Mouse (Mus musculus): ENCODE data around the gene Alk. TPM values are rescaled to one million over a fixed set of nuclear protein-coding genes. Genes with fewer than 3 reads are reported as not detected.

Alk gene
- 0.03 and 0.07 TPM in 2 replicates for polyA plus RNA-seq (2014; fragmentation: Nextera tagmentation; extraction: Ambion mirVana)

DNA sequence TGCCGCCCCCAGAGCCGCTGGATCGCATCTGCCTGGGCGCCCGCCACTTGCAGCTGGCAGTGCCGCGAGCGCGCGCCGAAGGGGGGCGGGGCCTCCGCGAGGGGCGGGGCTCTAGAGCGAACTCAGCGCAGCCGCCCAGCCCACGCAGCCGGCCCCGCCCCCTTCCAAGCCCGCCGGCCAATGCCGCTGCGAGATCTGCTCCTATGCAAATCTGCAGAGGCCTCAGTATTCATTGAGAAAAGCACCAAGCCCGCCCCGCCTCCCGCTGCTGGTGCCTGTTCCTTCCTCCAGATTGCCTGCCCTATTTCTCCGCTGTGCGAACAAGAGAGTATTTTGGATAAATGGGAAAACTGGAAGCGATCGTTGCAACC lies at the start of gene Alk:
Alk (minus strand) TSS at position 18 of the 371 bp plus-strand sequence.
- Histone ChIP-seq H3K4me3 (ENCODE audit: low read depth, low read length) (peak within 1 kb of the TSS; percentile 41), H3K4me1 (ENCODE audit: insufficient read depth) (no peaks in the 10 kb centered on the region), H3K9me3 (ENCODE audit: low read depth, low read length) (no peaks in the 10 kb centered on the region), H3K9ac (no peak within 1 kb of the TSS), H3K36me3 (ENCODE audit: insufficient read depth) (no peaks in the 10 kb centered on the region), H3K27me3 (ENCODE audit: insufficient read depth, low read length) (peaks cover 25% of the 10 kb centered on the region), H3K4me2 (peak within 1 kb of the TSS; percentile 79), H3K27ac (ENCODE audit: low read depth) (no peak within 1 kb of the TSS)
- ATAC-seq (ENCODE audit: insufficient read depth) (peak; percentile 94), DNase-seq (peak; percentile 95)
- WGBS, result under 1% methylated on average over 30 of the region's 32 CpGs
- no peak for TF ChIP-seq CTCF (IDR thresholded peaks at IDR 0.05; ENCODE audit: low read depth)

DNA sequence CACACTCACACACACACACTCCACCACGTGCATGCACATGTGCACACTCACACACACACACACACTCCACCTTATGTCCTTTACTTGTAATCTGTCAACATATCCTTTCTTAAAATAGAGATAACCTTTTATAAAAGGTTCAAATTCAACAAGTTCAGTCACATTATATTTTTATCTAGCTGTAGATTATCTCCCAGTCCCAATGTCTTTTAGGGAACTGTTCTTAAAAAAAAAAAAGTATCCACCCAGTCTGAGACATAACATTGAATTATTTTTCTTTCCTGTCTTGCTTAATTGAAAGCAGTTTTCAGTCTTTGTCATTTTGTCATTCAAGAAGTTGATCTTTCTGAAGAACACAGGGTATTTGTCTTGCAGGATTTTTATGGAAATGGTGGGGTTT lies 48.4 kb upstream of the Alk start:
- Histone ChIP-seq H3K4me2 (no peak overlapping the region), H3K4me1 (ENCODE audit: insufficient read depth) (no peaks in the 10 kb centered on the region), H3K4me3 (ENCODE audit: low read depth, low read length) (no peak overlapping the region), H3K9ac (no peak overlapping the region), H3K27ac (ENCODE audit: low read depth) (no peak overlapping the region), H3K36me3 (ENCODE audit: insufficient read depth) (no peaks in the 10 kb centered on the region), H3K9me3 (ENCODE audit: low read depth, low read length) (no peaks in the 10 kb centered on the region), H3K27me3 (ENCODE audit: insufficient read depth, low read length) (no peaks in the 10 kb centered on the region)
- WGBS, result 54% methylated on average over 1 of the region's 1 CpGs
- ATAC-seq (ENCODE audit: insufficient read depth), result no peak
- DNase-seq, result no peak
- TF ChIP-seq CTCF (IDR thresholded peaks at IDR 0.05; ENCODE audit: low read depth), result no peak

GRCm38 (mm10) chr17:72648607-72649217 lies 44.3 kb upstream of the Alk start:
- DNase-seq (peak; percentile 75), ATAC-seq (ENCODE audit: insufficient read depth) (peak; percentile 68)
- no peaks in the 10 kb centered on the region for H3K27me3 ChIP-seq (ENCODE audit: insufficient read depth, low read length)
- no peaks in the 10 kb centered on the region for H3K9me3 ChIP-seq (ENCODE audit: low read depth, low read length)
- H3K4me3 ChIP-seq (ENCODE audit: low read depth, low read length), result no peak overlapping the region
- H3K27ac ChIP-seq (ENCODE audit: low read depth), result peak overlapping the region; percentile 13; the same call in 1 of the 2 replicates
- no peak overlapping the region for H3K9ac ChIP-seq
- TF ChIP-seq CTCF (IDR thresholded peaks at IDR 0.05; ENCODE audit: low read depth), result no peak
- H3K4me2 ChIP-seq, result no peak overlapping the region
- no peaks in the 10 kb centered on the region for H3K4me1 ChIP-seq (ENCODE audit: insufficient read depth)
- WGBS, result 26% methylated on average over 6 of the region's 6 CpGs
- no peaks in the 10 kb centered on the region for H3K36me3 ChIP-seq (ENCODE audit: insufficient read depth)

DNA sequence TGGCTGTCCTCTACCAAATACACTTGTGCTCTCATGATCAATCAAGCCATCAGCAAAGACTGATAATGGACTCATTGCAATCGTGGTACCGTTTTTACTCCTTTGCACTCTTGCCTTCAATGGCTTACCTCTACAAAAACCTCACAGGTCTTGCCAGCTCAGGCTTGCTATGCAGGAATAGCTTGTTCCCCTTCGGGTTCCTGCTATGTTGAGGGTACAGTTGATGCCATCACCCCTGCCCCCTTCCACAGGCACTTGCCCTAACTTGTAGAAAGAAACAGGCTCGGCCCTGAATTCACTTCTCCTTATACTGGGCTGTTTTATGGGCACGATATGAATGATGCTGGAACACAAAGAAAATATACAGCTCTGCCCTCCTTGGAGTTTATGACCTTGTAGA lies 41.7 kb upstream of the Alk start:
- ATAC-seq (ENCODE audit: insufficient read depth), result no peak
- H3K4me2 ChIP-seq, result no peak overlapping the region

GRCm38 (mm10) chr17:72640095-72640494 lies 35.7 kb upstream of the Alk start:
- Histone ChIP-seq H3K9me3 (ENCODE audit: low read depth, low read length) (no peaks in the 10 kb centered on the region), H3K4me3 (ENCODE audit: low read depth, low read length) (no peak overlapping the region), H3K4me1 (ENCODE audit: insufficient read depth) (no peaks in the 10 kb centered on the region), H3K27ac (ENCODE audit: low read depth) (no peak overlapping the region), H3K27me3 (ENCODE audit: insufficient read depth, low read length) (no peaks in the 10 kb centered on the region), H3K9ac (no peak overlapping the region), H3K4me2 (no peak overlapping the region), H3K36me3 (ENCODE audit: insufficient read depth) (no peaks in the 10 kb centered on the region)
- ATAC-seq (ENCODE audit: insufficient read depth) (no peak), DNase-seq (peak; percentile 23)
- 34% methylated on average over 4 of the region's 4 CpGs for WGBS
- no peak for TF ChIP-seq CTCF (IDR thresholded peaks at IDR 0.05; ENCODE audit: low read depth)

More for the DNA sequence above, 41.7 kb upstream of the Alk start:
- H3K27me3 ChIP-seq (ENCODE audit: insufficient read depth, low read length), result no peaks in the 10 kb centered on the region
- H3K9ac ChIP-seq, result no peak overlapping the region
- H3K27ac ChIP-seq (ENCODE audit: low read depth), result no peak overlapping the region
- DNase-seq, result no peak
- no peaks in the 10 kb centered on the region for H3K4me1 ChIP-seq (ENCODE audit: insufficient read depth)
- no peak for TF ChIP-seq CTCF (IDR thresholded peaks at IDR 0.05; ENCODE audit: low read depth)
- no peak overlapping the region for H3K4me3 ChIP-seq (ENCODE audit: low read depth, low read length)
- no peaks in the 10 kb centered on the region for H3K36me3 ChIP-seq (ENCODE audit: insufficient read depth)
- no peaks in the 10 kb centered on the region for H3K9me3 ChIP-seq (ENCODE audit: low read depth, low read length)
- WGBS, result 76% methylated on average over 5 of the region's 5 CpGs

DNA sequence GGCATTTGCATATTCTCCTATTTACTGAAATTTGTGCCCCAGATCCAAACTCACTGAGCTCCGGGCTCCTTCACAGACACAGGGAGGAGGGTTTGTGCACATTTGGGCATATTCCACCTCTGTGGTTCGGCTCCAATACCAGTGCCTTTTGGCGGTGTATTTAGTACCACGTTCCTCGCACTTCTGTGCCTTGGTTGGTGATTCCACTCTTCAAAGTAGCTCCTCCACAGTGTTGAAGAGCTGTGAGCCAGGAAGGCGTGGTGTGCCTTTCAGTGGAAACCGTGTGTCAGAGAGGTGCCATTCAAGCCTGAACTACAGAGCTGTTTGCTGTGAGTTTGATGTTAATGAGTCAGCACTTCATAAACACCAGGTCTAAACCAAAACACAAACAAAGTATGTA lies 35.0 kb upstream of the Alk start:
- WGBS, result 72% methylated on average over 7 of the region's 7 CpGs
- Histone ChIP-seq H3K9ac (no peak overlapping the region), H3K36me3 (ENCODE audit: insufficient read depth) (no peaks in the 10 kb centered on the region), H3K4me1 (ENCODE audit: insufficient read depth) (no peaks in the 10 kb centered on the region), H3K9me3 (ENCODE audit: low read depth, low read length) (no peaks in the 10 kb centered on the region), H3K27me3 (ENCODE audit: insufficient read depth, low read length) (no peaks in the 10 kb centered on the region), H3K27ac (ENCODE audit: low read depth) (no peak overlapping the region), H3K4me2 (no peak overlapping the region), H3K4me3 (ENCODE audit: low read depth, low read length) (no peak overlapping the region)
- DNase-seq (no peak), ATAC-seq (ENCODE audit: insufficient read depth) (no peak)
- no peak for TF ChIP-seq CTCF (IDR thresholded peaks at IDR 0.05; ENCODE audit: low read depth)

DNA sequence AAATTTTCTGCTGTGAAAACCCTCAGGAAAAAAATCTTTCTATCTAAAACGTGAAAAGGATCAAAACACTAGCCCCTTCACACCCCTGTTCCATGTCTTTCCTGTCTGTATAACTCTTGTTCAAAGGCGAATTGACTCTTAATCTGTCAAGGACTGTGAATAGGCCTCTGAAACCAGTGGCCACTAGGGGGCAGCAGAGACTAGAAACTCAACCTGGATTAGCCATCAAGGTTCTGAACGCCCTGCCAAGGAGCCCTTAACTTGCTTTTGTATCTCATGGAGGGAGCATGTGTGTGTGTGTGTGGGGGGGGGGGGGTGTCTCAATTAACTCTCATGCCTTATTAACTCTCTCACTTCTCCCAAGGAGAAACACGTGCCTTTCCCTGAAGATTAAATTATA lies 1.8 kb upstream of the Alk start:
- Histone ChIP-seq H3K9ac (no peak overlapping the region), H3K27ac (ENCODE audit: low read depth) (no peak overlapping the region), H3K27me3 (ENCODE audit: insufficient read depth, low read length) (peaks cover 25% of the 10 kb centered on the region), H3K9me3 (ENCODE audit: low read depth, low read length) (no peaks in the 10 kb centered on the region), H3K36me3 (ENCODE audit: insufficient read depth) (no peaks in the 10 kb centered on the region), H3K4me3 (ENCODE audit: low read depth, low read length) (no peak overlapping the region), H3K4me1 (ENCODE audit: insufficient read depth) (no peaks in the 10 kb centered on the region), H3K4me2 (no peak overlapping the region)
- WGBS, result 10% methylated on average over 4 of the region's 4 CpGs
- ATAC-seq (ENCODE audit: insufficient read depth), result no peak
- DNase-seq, result peak; percentile 93
- TF ChIP-seq CTCF (IDR thresholded peaks at IDR 0.05; ENCODE audit: low read depth), result peak; percentile 89
